Mouse (Mus musculus): ENCODE data around the gene Tekt2. TPM values are rescaled to one million over a fixed set of nuclear protein-coding genes. Genes with fewer than 3 reads are reported as not detected.

Gene Tekt2
- polyA plus RNA-seq, 1 experiment from 2014 or later: 0.26 TPM

DNA sequence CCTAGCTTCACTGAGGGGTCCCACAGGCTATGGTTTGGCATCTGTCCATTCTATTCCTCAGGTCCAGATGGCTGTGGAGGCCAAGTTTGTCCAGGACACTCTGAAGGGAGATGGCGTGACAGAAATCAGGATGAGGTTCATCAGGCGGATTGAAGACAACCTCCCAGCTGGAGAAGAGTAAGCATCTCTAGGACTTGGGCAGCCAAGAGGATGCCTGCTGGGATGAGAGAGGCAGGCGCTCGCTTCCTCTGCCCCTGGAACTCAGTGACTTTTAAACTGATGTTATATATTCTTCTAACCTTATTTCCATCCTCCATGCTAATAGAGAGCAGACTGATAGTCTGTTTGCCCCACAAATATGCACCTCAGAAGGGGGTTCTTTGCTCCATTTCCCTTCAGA, 50.4 kb downstream of the Tekt2 start:
- H3K9ac ChIP-seq (replicated peaks): no peak overlapping the region
- H3K27me3 ChIP-seq (ENCODE audit: insufficient read depth, low read length): no peaks in the 10 kb centered on the region
- ATAC-seq (no peak), DNase-seq (no peak)
- no peak overlapping the region for H3K4me2 ChIP-seq (ENCODE audit: low read depth, low read length)
- H3K4me3 ChIP-seq (ENCODE audit: low read depth, low read length): no peak overlapping the region
- WGBS (ENCODE audit: insufficient replicate concordance): 78% methylated on average over 4 of the region's 4 CpGs
- no peak overlapping the region for H3K27ac ChIP-seq (ENCODE audit: low read depth)
- no peaks in the 10 kb centered on the region for H3K4me1 ChIP-seq (ENCODE audit: insufficient read depth)
- TF ChIP-seq EP300 (IDR thresholded peaks at IDR 0.05; ENCODE audit: low read depth): no peak
- no peak for TF ChIP-seq CTCF (IDR thresholded peaks at IDR 0.05; ENCODE audit: low read depth)
- peaks cover 12% of the 10 kb centered on the region for H3K36me3 ChIP-seq (replicated peaks; ENCODE audit: insufficient read depth, low read length)
- H3K9me3 ChIP-seq (ENCODE audit: low read length): no peaks in the 10 kb centered on the region

DNA sequence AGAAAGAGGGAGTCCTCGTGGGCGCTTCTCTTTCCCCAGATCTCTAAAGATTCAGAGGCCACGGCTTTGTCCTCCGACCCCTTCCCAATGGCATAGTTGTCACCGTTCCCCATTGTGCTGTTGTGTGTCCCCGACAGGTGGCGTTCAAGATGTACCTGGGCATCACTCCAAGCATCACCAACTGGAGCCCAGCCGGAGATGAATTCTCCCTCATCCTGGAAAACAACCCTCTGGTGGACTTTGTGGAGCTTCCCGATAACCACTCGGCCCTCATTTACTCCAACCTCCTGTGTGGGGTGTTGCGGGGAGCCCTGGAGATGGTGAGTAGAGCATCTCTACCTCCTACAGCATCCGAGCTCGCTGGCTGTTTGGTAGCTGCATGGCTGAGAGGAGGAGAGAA, 51.7 kb downstream of the Tekt2 start:
- Histone ChIP-seq H3K27me3 (ENCODE audit: insufficient read depth, low read length) (no peaks in the 10 kb centered on the region), H3K4me2 (ENCODE audit: low read depth, low read length) (no peak overlapping the region), H3K27ac (ENCODE audit: low read depth) (no peak overlapping the region), H3K4me3 (ENCODE audit: low read depth, low read length) (no peak overlapping the region), H3K36me3 (replicated peaks; ENCODE audit: insufficient read depth, low read length) (peaks cover 12% of the 10 kb centered on the region), H3K4me1 (ENCODE audit: insufficient read depth) (no peaks in the 10 kb centered on the region), H3K9me3 (ENCODE audit: low read length) (no peaks in the 10 kb centered on the region), H3K9ac (replicated peaks) (no peak overlapping the region)
- ATAC-seq: no peak
- WGBS (ENCODE audit: insufficient replicate concordance): 92% methylated on average over 13 of the region's 13 CpGs
- no peak for DNase-seq
- TF ChIP-seq EP300 (IDR thresholded peaks at IDR 0.05; ENCODE audit: low read depth) (no peak), CTCF (IDR thresholded peaks at IDR 0.05; ENCODE audit: low read depth) (no peak)

Other genes starting within 250 kb of the Tekt2 start
- gene Lsm10, start 229.1 kb downstream of the Tekt2 start, polyA plus RNA-seq (2015; fragmentation: Nextera tagmentation; extraction: Ambion mirVana): 24.7 and 27.7 TPM in 2 replicates
- 11.3 and 12.1 TPM in 2 replicates for gene Stk40, start 221.7 kb downstream of the Tekt2 start, polyA plus RNA-seq (2015; fragmentation: Nextera tagmentation; extraction: Ambion mirVana)
- 17.1 and 17.7 TPM in 2 replicates for gene Eva1b, start 177.9 kb downstream of the Tekt2 start, polyA plus RNA-seq (2015; fragmentation: Nextera tagmentation; extraction: Ambion mirVana)
- 2.4 and 2.7 TPM in 2 replicates for gene Sh3d21, start 162.2 kb downstream of the Tekt2 start, polyA plus RNA-seq (2015; fragmentation: Nextera tagmentation; extraction: Ambion mirVana)
- gene Thrap3, start 122.9 kb downstream of the Tekt2 start, polyA plus RNA-seq (2015; fragmentation: Nextera tagmentation; extraction: Ambion mirVana): 47.8 and 62.4 TPM in 2 replicates
- 7.2 and 10.0 TPM in 2 replicates for gene Map7d1, start 69.3 kb downstream of the Tekt2 start, polyA plus RNA-seq (2015; fragmentation: Nextera tagmentation; extraction: Ambion mirVana)
- 39.0 and 39.2 TPM in 2 replicates for gene Trappc3, start 63.4 kb downstream of the Tekt2 start, polyA plus RNA-seq (2015; fragmentation: Nextera tagmentation; extraction: Ambion mirVana)
- gene Col8a2, start 38.9 kb downstream of the Tekt2 start, polyA plus RNA-seq (2015; fragmentation: Nextera tagmentation; extraction: Ambion mirVana): 0.25 and 0.26 TPM in 2 replicates
- gene Adprhl2, start 4.0 kb downstream of the Tekt2 start, polyA plus RNA-seq (2015; fragmentation: Nextera tagmentation; extraction: Ambion mirVana): 31.9 and 34.3 TPM in 2 replicates
- 3.8 and 5.2 TPM in 2 replicates for gene Ago3, start 103.9 kb upstream of the Tekt2 start, polyA plus RNA-seq (2015; fragmentation: Nextera tagmentation; extraction: Ambion mirVana)
- gene Ago1, start 142.9 kb upstream of the Tekt2 start, polyA plus RNA-seq (2015; fragmentation: Nextera tagmentation; extraction: Ambion mirVana): 0.94 and 0.97 TPM in 2 replicates
- 0.38 and 0.63 TPM in 2 replicates for gene Ago4, start 207.8 kb upstream of the Tekt2 start, polyA plus RNA-seq (2015; fragmentation: Nextera tagmentation; extraction: Ambion mirVana)
- gene Clspn, start 231.2 kb upstream of the Tekt2 start, polyA plus RNA-seq (2015; fragmentation: Nextera tagmentation; extraction: Ambion mirVana): 17.2 and 20.6 TPM in 2 replicates